Mouse (Mus musculus) liver, embryonic 12.5 days (tissue): ENCODE results near the gene Dnmt3a. TPM values are rescaled to one million over a fixed set of nuclear protein-coding genes. Genes with fewer than 3 reads are reported as not detected.

Experiments used
- ATAC-seq: fragments of 200-750 bp; cut with Nextera tagmentation; 2 replicates; pipeline ENCODE4 v1.8.0; 2017; ENCODE audit warnings: moderate number of reproducible peaks, mild to moderate bottlenecking, moderate library complexity
- H3K27ac ChIP-seq: fragments of 300-500 bp; sonication (generic); 2 replicates; pipeline ENCODE4 v1.5.1; 2016; ENCODE audit warnings: mild to moderate bottlenecking
- H3K27me3 ChIP-seq: fragments of 300-500 bp; sonication (generic); replicated peaks from 2 replicates; pipeline ENCODE4 v1.6.1; 2016; ENCODE audit warnings: mild to moderate bottlenecking, moderate library complexity
- H3K36me3 ChIP-seq: fragments of 300-500 bp; sonication (generic); 2 replicates; pipeline ENCODE4 v1.6.1; 2016; ENCODE audit warnings: mild to moderate bottlenecking, moderate library complexity
- H3K4me1 ChIP-seq: fragments of 300-500 bp; sonication (generic); 2 replicates; pipeline ENCODE4 v1.6.1; 2016
- H3K4me2 ChIP-seq: fragments of 300-500 bp; sonication (generic); 2 replicates; pipeline ENCODE4 v1.6.1; 2016; ENCODE audit warnings: mild to moderate bottlenecking, moderate library complexity
- H3K4me3 ChIP-seq: fragments of 300-500 bp; sonication (generic); 2 replicates; pipeline ENCODE4 v1.5.1; 2016; ENCODE audit warnings: mild to moderate bottlenecking, moderate library complexity
- H3K9ac ChIP-seq: fragments of 300-500 bp; sonication (generic); 2 replicates; pipeline ENCODE4 v1.6.1; 2016; ENCODE audit warnings: mild to moderate bottlenecking, moderate library complexity
- H3K9me3 ChIP-seq: fragments of 300-500 bp; sonication (generic); replicated peaks from 2 replicates; pipeline ENCODE4 v1.6.1; 2016; ENCODE audit warnings: mild to moderate bottlenecking, moderate library complexity
- WGBS: fragments of 180-500 bp; shearing (Covaris S2); methylation state at CpG from one replicate; pipeline ENCODE4 v1.1.7; 2016; ENCODE audit not compliant: insufficient replicate concordance; 5-methylcytosine and 5-hydroxymethylcytosine counted together
- polyA plus RNA-seq: library from polyadenylated mRNA; unstranded; fragments of >200 nt; fragmentation: Nextera tagmentation; extraction: Ambion mirVana; gene quantifications from 2 replicates; pipeline ENCODE4 v1.2.1, GENCODE M21; 2016

Gene Dnmt3a
- polyA plus RNA-seq, 1 experiment from 2014 or later: 57.9 TPM

GRCm38 (mm10) chr12:3827771-3828170 is 22.0 kb downstream of the Dnmt3a start:
- no peak for ATAC-seq
- no peak overlapping the region for H3K27ac ChIP-seq
- H3K36me3 ChIP-seq: no peaks in the 10 kb centered on the region
- 72% methylated on average over 5 of the region's 5 CpGs for WGBS
- no peaks in the 10 kb centered on the region for H3K27me3 ChIP-seq
- H3K4me1 ChIP-seq: peaks cover 41% of the 10 kb centered on the region
- H3K9ac ChIP-seq: no peak overlapping the region
- H3K4me3 ChIP-seq: no peak overlapping the region
- no peak overlapping the region for H3K4me2 ChIP-seq
- no peaks in the 10 kb centered on the region for H3K9me3 ChIP-seq

DNA sequence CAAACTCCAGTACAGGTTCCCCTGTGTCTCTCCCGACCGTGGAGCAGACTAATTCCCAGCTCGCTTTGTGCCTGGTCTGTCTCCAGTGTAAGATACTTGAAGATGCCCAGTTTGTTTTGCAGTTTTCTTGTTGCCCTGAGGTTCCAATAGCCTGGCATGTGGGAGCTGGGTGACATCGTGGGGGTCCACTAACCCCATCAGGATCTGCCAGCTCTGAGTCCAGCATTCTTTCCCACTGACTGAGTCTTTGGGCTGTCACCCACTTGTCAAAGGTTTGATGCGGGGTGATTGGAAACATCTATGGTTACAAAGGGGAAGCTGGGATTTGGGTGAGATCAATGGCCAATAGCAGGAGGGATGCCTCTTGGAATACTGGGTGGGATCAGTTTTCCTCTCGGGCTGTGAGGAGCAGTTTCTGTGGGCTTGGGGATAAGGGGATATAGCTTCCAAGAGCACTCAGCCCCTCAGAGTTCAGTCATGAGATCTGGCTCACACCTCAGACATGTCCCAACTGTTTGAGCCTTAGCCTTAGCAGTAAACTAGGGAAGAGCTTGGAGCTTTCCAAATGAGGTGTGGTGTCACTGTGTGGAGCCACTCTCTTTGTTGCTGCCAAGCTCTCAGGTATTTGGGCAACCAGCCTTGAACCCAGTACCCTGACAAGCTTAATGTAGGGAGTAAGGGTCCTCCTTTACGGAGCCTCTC is 27.4 kb downstream of the Dnmt3a start:
- no peak for ATAC-seq
- H3K27ac ChIP-seq: peak overlapping the region; percentile 73

GRCm38 (mm10) chr12:3833851-3834273 is 28.1 kb downstream of the Dnmt3a start:
- H3K36me3 ChIP-seq: peaks cover 38% of the 10 kb centered on the region

More for the DNA sequence above, 27.4 kb downstream of the Dnmt3a start:
- WGBS: 62% methylated on average over 7 of the region's 7 CpGs
- Histone ChIP-seq H3K4me3 (no peak overlapping the region), H3K9ac (no peak overlapping the region), H3K27me3 (no peaks in the 10 kb centered on the region), H3K4me2 (peak overlapping the region; percentile 56; the same call in 1 of the 2 replicates), H3K9me3 (no peaks in the 10 kb centered on the region), H3K4me1 (peaks cover 42% of the 10 kb centered on the region), H3K36me3 (peaks cover 31% of the 10 kb centered on the region)

DNA sequence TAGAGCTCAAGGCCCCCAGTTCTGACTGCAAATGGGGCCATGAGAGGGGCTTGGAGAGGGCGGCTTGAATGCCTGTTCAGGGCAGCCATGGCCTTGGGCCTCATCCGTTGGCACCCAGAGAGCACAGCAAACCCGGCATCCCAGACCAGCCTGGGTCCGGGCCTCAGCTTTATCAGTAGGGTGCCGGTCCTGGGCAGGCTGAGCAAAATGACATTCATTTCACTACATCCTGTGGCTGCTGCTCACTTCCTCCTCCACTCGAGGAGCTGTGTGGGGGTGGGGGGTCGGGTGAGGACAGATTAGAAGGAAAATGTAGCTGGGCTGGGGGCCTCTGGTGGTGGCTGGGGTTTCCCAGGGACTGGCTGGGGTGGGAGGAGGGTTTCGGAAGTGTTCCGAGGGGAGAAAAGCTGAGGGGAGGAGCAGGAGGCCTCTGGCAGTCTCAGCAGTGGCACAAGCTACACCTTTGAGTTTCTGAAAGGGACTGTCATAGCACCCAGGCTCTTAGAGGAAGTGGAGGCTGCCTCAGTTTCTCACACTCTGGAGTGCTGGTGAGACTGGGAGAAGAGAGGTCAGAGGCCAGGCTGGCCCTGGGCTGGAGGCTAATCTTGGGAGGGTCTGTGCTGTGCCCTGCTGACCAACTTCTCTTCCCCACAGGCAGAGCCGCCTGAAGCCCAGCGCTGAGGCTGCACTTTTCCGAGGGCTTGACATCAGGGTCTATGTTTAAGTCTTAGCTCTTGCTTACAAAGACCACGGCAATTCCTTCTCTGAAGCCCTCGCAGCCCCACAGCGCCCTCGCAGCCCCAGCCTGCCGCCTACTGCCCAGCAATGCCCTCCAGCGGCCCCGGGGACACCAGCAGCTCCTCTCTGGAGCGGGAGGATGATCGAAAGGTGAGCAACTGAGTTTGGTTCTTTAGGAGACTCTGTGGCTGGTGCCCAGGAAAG is 28.8 kb downstream of the Dnmt3a start:
- Histone ChIP-seq H3K27ac (peak overlapping the region; percentile 73), H3K36me3 (peaks cover 43% of the 10 kb centered on the region), H3K9me3 (no peaks in the 10 kb centered on the region), H3K9ac (peak overlapping the region; percentile 29; the same call in 1 of the 2 replicates), H3K27me3 (no peaks in the 10 kb centered on the region), H3K4me1 (peaks cover 42% of the 10 kb centered on the region), H3K4me3 (peak overlapping the region; percentile 10; the same call in 1 of the 2 replicates), H3K4me2 (peak overlapping the region; percentile 56)
- peak; percentile 51 for ATAC-seq
- WGBS: 12% methylated on average over 21 of the region's 21 CpGs

More at GRCm38 (mm10) chr12:3833851-3834273, 28.1 kb downstream of the Dnmt3a start:
- ATAC-seq: peak; percentile 7; the same call in 1 of the 2 replicates
- no peaks in the 10 kb centered on the region for H3K9me3 ChIP-seq
- peak overlapping the region; percentile 56 for H3K4me2 ChIP-seq
- H3K9ac ChIP-seq: peak overlapping the region; percentile 29
- peak overlapping the region; percentile 73 for H3K27ac ChIP-seq
- H3K27me3 ChIP-seq: no peaks in the 10 kb centered on the region
- 8% methylated on average over 6 of the region's 8 CpGs for WGBS
- H3K4me3 ChIP-seq: peak overlapping the region; percentile 10; the same call in 1 of the 2 replicates
- H3K4me1 ChIP-seq: peaks cover 42% of the 10 kb centered on the region

- Histone ChIP-seq H3K27me3 (no peaks in the 10 kb centered on the region), H3K4me2 (no peak overlapping the region), H3K9me3 (no peaks in the 10 kb centered on the region), H3K9ac (no peak overlapping the region), H3K27ac (no peak overlapping the region), H3K36me3 (peaks cover 51% of the 10 kb centered on the region), H3K4me3 (no peak overlapping the region), H3K4me1 (peaks cover 42% of the 10 kb centered on the region)
- ATAC-seq: no peak
- WGBS: 28% methylated on average over 2 of the region's 2 CpGs
These were observed 29.8 kb downstream of the Dnmt3a start for GRCm38 (mm10) chr12:3835576-3835975.

- no peak overlapping the region for H3K27ac ChIP-seq
- H3K36me3 ChIP-seq: peaks cover 62% of the 10 kb centered on the region
- no peak overlapping the region for H3K4me3 ChIP-seq
- WGBS: 70% methylated on average over 9 of the region's 9 CpGs
- H3K27me3 ChIP-seq: no peaks in the 10 kb centered on the region
- H3K4me1 ChIP-seq: peaks cover 34% of the 10 kb centered on the region
- no peak for ATAC-seq
- H3K9ac ChIP-seq: no peak overlapping the region
- no peak overlapping the region for H3K4me2 ChIP-seq
- H3K9me3 ChIP-seq: no peaks in the 10 kb centered on the region
These were observed 31.4 kb downstream of the Dnmt3a start for GRCm38 (mm10) chr12:3837081-3837832.

DNA sequence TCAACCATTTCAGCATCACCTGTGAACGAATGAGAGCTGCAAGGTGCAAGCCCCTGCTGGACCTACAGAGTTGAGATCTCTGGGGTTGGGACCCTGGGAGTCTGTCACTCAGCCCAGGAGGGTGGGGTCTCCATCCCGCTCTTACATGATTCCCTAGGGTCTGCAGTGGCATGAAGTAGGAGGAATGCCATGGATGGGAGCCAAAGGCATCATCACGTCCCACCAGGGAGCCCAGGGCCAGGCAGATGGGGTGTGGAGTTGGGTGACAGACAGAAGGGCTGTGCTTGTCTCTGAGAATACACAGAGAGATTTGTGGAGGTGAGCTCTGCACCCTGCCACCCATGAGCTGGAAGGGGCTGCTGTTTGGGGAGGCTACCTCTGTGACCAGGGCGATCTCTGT is 32.2 kb downstream of the Dnmt3a start:
- no peak overlapping the region for H3K27ac ChIP-seq
- H3K4me2 ChIP-seq: no peak overlapping the region
- H3K9me3 ChIP-seq: no peaks in the 10 kb centered on the region
- no peak overlapping the region for H3K9ac ChIP-seq
- 62% methylated on average over 4 of the region's 4 CpGs for WGBS
- peaks cover 30% of the 10 kb centered on the region for H3K4me1 ChIP-seq
- H3K36me3 ChIP-seq: peaks cover 62% of the 10 kb centered on the region
- H3K4me3 ChIP-seq: no peak overlapping the region
- ATAC-seq: no peak
- H3K27me3 ChIP-seq: no peaks in the 10 kb centered on the region

DNA sequence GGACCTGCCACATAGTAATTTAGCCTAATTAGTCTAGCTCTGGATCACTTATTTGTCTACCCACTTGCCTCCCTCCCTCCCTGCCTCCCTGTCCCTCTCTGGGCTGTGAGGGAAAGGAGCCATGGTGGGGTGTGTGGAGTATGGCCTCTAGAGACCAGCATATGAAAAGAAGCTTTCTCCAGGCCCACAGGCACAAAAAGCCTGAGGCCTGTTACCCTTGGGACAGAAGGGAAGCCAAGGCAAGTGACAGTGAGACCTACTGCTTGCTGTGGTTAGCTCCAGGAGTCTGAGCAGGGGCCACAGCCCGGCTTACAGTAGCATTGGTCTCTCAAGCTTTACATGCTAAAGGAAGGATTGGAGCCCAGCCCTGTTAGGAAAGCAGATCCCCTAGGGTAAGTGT is 33.9 kb downstream of the Dnmt3a start:
- no peak for ATAC-seq
- H3K4me1 ChIP-seq: peaks cover 22% of the 10 kb centered on the region
- H3K4me2 ChIP-seq: no peak overlapping the region
- no peaks in the 10 kb centered on the region for H3K27me3 ChIP-seq
- H3K9me3 ChIP-seq: no peaks in the 10 kb centered on the region
- H3K9ac ChIP-seq: no peak overlapping the region
- WGBS: 72% methylated on average over 1 of the region's 1 CpGs
- no peak overlapping the region for H3K4me3 ChIP-seq
- H3K27ac ChIP-seq: no peak overlapping the region
- H3K36me3 ChIP-seq: peaks cover 66% of the 10 kb centered on the region

DNA sequence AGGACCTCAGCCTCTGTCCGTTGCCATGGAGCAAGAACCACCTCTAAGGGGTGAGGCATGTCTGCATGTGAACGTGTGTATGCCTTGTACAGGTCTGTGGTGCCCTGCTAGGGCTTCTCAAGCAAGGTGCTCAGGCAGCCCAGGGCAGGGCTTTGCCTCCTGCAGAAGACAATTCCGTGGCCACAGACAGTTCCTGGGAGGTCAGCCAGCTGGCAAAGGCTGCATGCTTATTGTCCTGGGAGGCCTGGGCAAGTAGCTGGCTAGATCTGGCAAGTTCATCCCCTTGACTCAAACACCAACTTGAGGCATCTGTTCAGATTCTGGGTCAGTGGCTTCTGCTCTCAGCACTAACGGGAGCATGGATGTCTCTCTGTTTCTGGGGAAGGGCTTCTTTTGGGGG is 35.3 kb downstream of the Dnmt3a start:
- H3K9me3 ChIP-seq: no peaks in the 10 kb centered on the region
- H3K4me2 ChIP-seq: no peak overlapping the region
- H3K9ac ChIP-seq: no peak overlapping the region
- peaks cover 10% of the 10 kb centered on the region; the same call in 1 of the 2 replicates for H3K4me1 ChIP-seq
- 67% methylated on average over 4 of the region's 4 CpGs for WGBS
- no peak for ATAC-seq
- no peak overlapping the region for H3K27ac ChIP-seq
- H3K27me3 ChIP-seq: no peaks in the 10 kb centered on the region
- peaks cover 63% of the 10 kb centered on the region for H3K36me3 ChIP-seq
- H3K4me3 ChIP-seq: no peak overlapping the region

DNA sequence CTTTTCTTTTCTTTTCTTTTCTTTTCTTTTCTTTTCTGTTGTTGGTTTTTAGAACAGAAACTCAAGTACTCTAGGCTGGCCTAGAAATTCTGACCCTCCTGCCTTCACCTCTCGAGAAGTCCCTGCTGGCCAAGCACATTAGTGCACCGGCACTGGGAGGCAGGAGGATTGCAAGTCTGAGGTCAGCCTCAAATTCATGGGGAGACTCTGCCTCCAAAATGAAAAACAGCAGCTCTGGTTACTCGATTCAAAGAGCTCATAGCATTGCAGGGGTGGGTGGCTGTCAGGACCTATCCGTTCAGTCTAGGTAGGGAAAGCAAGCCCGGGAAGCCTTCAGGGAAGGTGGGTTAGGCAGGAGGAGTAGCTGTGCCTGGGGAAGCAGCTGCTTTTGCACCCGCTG is 37.0 kb downstream of the Dnmt3a start:
- Histone ChIP-seq H3K4me1 (peaks cover 10% of the 10 kb centered on the region; the same call in 1 of the 2 replicates), H3K27me3 (no peaks in the 10 kb centered on the region), H3K4me3 (no peak overlapping the region), H3K9ac (no peak overlapping the region), H3K4me2 (no peak overlapping the region), H3K27ac (no peak overlapping the region), H3K9me3 (no peaks in the 10 kb centered on the region), H3K36me3 (peaks cover 46% of the 10 kb centered on the region)
- 53% methylated on average over 6 of the region's 6 CpGs for WGBS
- no peak for ATAC-seq

GRCm38 (mm10) chr12:3843371-3843861 is 37.6 kb downstream of the Dnmt3a start:
- no peaks in the 10 kb centered on the region for H3K9me3 ChIP-seq
- no peaks in the 10 kb centered on the region for H3K27me3 ChIP-seq
- H3K4me1 ChIP-seq: peaks cover 10% of the 10 kb centered on the region; the same call in 1 of the 2 replicates
- H3K36me3 ChIP-seq: peaks cover 40% of the 10 kb centered on the region
- no peak overlapping the region for H3K9ac ChIP-seq
- H3K4me3 ChIP-seq: no peak overlapping the region
- no peak for ATAC-seq
- no peak overlapping the region for H3K4me2 ChIP-seq
- WGBS: 40% methylated on average over 7 of the region's 7 CpGs
- H3K27ac ChIP-seq: no peak overlapping the region
